Mouse (Mus musculus): ENCODE results near the gene Hoxa4. TPM values are rescaled to one million over a fixed set of nuclear protein-coding genes. Genes with fewer than 3 reads are reported as not detected.

The Hoxa4 gene
- polyA plus RNA-seq (2014; fragmentation: Illumina TruSeq; extraction: RNeasy Lipid Tissue Mini Kit (QIAGEN cat#74804); ENCODE audit: low read depth, low replicate concordance) = 2.3 TPM

GRCm38 (mm10) chr6:52190906-52191810 is at the start of gene Hoxa4:
Hoxa4 (minus strand) TSS chr6:52191753.

DNA sequence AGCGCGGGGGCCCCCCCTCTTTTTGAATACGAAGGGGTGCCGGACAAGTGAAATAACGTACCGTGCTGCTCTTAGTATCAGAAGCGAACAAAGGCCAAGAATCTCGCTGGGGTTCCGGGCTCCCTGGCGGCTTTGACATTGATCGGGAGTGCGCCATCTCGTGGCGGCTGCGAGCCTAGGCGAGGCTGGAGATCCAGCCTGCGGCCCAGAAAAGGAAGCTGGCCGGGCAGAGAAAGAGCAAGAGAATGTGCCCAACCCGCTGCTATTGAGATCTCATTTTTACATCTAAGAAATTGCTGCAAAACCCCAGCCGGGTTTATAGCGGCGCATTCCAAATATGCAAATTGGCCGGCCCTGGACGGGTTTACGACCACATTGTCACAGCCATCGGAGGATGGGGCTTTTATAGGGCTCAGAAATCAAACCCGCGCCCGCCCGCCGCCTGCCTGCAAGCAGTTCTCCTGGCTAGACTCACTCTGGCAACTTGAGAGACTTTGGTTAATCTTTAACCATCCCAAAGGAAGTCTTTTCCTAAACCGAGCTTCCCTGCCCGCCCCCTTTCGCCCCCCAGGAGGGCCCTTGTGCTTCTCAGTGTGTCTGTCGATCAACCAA is 48.9 kb upstream of the Hoxa4 start, which contains the start of gene Hoxa10:
Gene Hoxa10, minus strand, starts transcription at position 466 of the 612 bp plus-strand sequence.

DNA sequence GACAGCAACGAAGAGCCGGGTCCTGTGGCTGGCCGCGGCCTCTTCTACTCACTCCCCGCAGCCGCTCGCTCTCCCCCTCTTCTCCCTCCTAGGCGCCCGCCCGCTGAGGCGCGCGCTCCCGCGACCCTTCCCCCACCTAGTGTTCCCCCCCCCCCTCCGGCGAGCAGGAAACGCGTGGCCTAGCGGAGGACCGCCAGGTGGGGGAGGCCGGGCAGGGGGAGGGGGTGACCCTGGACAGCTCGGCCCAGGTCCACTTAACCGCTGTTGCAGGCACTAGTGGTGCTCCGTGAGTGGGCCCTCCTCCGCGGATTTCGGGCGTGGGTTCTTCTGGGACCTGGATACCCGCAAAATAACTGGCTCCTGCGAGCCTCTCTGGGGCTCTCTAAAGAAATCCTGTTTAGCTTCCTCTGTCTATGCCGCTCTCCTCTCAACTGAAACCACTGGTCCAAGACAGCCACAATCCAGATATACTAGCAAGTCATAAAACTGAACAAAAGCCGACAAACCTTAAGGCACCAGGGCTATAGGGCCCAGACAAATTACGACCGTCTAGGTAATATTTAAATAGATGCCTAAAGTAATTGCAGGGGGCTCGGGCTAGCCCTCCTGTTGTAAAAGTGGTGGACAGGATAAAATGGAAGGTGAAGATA is 39.1 kb upstream of the Hoxa4 start, which contains the start of gene Hoxa9:
Gene Hoxa9, minus strand, starts transcription at position 574 of the 650 bp plus-strand sequence.

GRCm38 (mm10) chr6:52221337-52221992 is 29.9 kb upstream of the Hoxa4 start, which contains the start of gene Hoxa7:
Hoxa7 (minus strand) TSS chr6:52221854.

GRCm38 (mm10) chr6:52213119-52213986 is 21.8 kb upstream of the Hoxa4 start, which contains the start of the genes Hoxa3 and Gm28308:
Hoxa3 (minus strand) TSS chr6:52213336.
Gm28308 (minus strand) TSS chr6:52213339.

GRCm38 (mm10) chr6:52208072-52208867 is 16.7 kb upstream of the Hoxa4 start, which contains the start of gene Hoxa6:
Hoxa6 (minus strand) TSS chr6:52208722.

DNA sequence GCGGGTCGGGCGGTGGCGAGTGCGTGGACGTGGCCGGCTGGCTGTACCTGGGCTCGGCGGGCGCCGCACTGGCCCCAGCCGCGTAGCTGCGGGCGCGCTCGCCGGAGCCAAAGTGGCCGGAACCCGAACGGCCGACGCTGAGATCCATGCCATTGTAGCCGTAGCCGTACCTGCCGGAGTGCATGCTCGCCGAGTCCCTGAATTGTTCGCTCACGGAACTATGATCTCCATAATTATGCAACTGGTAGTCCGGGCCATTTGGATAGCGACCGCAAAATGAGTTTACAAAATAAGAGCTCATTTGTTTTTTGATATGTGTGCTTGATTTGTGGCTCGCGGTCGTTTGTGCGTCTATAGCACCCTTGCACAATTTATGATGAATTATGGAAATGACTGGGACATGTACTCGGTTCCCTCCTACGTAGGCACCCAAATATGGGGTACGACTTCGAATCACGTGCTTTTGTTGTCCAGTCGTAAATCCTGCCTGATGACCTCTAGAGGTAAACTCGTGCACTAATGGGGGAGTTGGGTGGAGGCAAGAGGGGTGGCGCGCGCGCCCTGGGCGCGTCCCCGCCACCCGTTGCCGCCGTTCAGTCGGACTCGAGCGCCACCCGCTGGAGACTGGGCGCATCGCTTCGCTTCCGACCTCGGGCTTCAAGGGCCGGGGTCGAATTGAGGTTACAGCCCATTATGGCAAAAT is 12.6 kb upstream of the Hoxa4 start, which contains the start of gene Hoxa5:
Gene Hoxa5, minus strand, starts transcription at position 538 of the 703 bp plus-strand sequence.

DNA sequence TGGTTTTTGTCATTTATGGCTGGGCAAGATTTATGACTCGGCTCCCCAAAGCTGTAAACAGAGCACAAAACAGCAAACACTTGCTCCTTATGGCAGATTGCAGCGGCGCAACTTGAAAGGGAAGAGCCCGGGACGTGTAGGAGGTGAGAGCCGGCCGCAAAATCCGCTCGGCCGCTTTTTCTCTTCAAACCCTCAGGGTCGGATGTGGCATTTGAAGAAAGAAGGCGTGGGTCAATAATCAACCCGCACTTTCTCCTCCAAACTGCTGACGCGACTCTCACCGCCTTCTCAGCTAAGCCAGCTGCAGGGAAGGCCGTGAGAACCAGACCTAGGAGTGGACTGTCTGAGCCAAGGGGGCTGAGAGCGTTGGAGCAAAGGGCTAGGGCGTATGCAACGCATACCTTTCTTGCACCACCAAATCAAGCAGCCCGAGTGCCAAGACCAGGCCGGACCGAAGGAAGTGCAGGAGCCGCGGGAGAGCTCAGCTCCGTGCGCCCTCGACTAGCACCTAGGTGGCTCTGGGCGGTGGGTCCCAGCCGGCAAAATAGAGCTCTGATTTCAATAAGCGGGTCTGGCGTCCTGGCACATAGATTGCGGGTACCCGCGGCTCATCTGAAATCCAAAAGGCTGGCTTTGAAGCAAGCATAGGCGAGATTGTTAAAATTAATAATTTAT is 14.4 kb downstream of the Hoxa4 start, which contains the start of gene 5730596B20Rik:
Gene 5730596B20Rik, plus strand, starts transcription at position 438 of the 675 bp plus-strand sequence.

DNA sequence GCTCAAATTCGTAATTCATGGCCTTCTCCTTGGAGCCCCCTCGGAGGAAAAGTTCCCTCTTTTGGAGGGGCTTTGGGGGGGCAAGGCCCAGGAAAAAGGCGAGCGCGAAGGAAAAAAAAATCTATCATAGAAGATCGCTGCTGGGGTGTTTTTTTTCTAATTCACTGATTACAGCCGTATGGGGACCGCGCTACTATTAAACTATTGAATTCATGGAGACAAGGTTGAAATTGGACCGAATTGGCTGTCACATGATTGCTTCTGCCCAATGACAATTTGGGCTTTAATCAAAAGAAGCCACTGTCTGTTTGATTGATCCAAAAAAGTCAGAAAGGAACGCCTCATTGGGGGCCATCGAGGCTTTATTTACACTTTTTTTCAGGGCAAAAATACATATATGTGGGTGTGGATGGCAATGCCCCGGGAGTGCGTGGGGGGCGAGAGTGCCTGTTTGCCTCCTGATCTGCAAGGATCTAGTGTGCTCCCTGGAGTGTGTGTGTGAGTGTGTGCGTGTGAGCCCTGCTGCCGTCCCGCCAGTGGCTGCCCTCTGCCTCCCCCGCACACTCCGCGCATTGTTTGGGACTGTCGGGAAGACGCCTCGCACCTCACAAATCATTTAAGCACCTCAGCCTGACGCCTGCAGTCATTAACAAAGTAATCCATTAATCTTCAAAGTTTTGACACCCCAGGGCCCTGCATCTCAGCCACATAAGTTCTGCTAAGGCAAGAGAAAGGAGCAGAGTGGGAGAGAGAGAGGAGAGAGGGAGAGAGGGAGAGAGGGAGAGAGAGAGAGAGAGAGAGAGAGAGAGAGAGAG is 26.7 kb downstream of the Hoxa4 start, which contains the start of gene Hoxa2:
Gene Hoxa2, minus strand, starts transcription at position 206 of the 815 bp plus-strand sequence.

DNA sequence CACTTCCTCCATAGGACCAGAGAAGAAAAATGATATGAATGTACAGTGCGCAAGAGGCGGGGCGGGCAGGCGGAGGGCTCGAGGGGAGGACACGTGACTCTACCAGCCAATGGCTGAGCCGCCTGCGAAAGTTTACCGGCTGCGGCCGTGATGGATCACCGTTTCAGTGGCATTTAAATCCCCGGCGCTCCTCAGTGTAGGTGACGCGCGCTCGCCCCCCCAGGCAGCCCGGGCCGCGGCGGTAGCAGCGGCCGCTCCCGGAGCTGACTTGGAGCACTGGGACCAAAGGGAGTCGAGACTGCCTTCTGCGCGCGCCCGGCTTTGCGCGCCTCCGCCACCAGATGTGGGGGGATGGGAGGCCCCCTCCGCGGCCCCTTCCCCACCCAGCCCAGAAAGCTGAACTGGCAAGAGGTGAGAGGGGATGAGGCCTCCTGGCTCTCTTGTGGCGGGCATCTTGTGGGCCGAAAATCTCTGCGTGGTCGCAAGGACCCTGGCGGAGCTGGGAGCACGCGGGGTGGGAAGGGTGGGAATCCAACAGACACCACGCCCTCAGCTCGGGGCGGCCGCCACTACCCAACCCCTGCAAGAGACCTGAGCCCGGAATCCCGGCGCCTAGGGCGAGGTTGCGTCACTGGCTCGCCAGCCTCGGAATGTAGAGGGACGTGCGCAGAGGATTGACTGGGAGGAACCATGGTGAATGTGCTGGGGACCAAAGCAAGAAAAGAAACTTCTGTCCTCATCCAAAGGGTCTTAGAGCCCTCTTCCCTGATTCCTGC is 33.1 kb downstream of the Hoxa4 start, which contains the start of gene Hoxa1:
Gene Hoxa1, minus strand, starts transcription at position 42 of the 776 bp plus-strand sequence.

Other genes starting within 250 kb of the Hoxa4 start
- 76.1 TPM for gene Skap2, start 179.2 kb downstream of the Hoxa4 start, polyA plus RNA-seq (2014; fragmentation: Illumina TruSeq; extraction: RNeasy Lipid Tissue Mini Kit (QIAGEN cat#74804); ENCODE audit: low read depth, low replicate concordance)
- 1.6 TPM for gene Hoxa1, start 33.4 kb downstream of the Hoxa4 start, polyA plus RNA-seq (2014; fragmentation: Illumina TruSeq; extraction: RNeasy Lipid Tissue Mini Kit (QIAGEN cat#74804); ENCODE audit: low read depth, low replicate concordance)
- gene Hoxa2, start 26.9 kb downstream of the Hoxa4 start, polyA plus RNA-seq (2014; fragmentation: Illumina TruSeq; extraction: RNeasy Lipid Tissue Mini Kit (QIAGEN cat#74804); ENCODE audit: low read depth, low replicate concordance) = 1.6 TPM
- gene 5730596B20Rik, start 14.3 kb downstream of the Hoxa4 start, polyA plus RNA-seq (2014; fragmentation: Illumina TruSeq; extraction: RNeasy Lipid Tissue Mini Kit (QIAGEN cat#74804); ENCODE audit: low read depth, low replicate concordance) = 0.16 TPM
- 22.0 TPM for gene Hoxa5, start 12.8 kb upstream of the Hoxa4 start, polyA plus RNA-seq (2014; fragmentation: Illumina TruSeq; extraction: RNeasy Lipid Tissue Mini Kit (QIAGEN cat#74804); ENCODE audit: low read depth, low replicate concordance)
- gene Hoxa6, start 17.0 kb upstream of the Hoxa4 start, polyA plus RNA-seq (2014; fragmentation: Illumina TruSeq; extraction: RNeasy Lipid Tissue Mini Kit (QIAGEN cat#74804); ENCODE audit: low read depth, low replicate concordance) = not detected
- gene Hoxa3, start 21.6 kb upstream of the Hoxa4 start, polyA plus RNA-seq (2014; fragmentation: Illumina TruSeq; extraction: RNeasy Lipid Tissue Mini Kit (QIAGEN cat#74804); ENCODE audit: low read depth, low replicate concordance) = 8.8 TPM
- not detected for gene Gm28308, start 21.6 kb upstream of the Hoxa4 start, polyA plus RNA-seq (2014; fragmentation: Illumina TruSeq; extraction: RNeasy Lipid Tissue Mini Kit (QIAGEN cat#74804); ENCODE audit: low read depth, low replicate concordance)
- 26.5 TPM for gene Hoxa7, start 30.1 kb upstream of the Hoxa4 start, polyA plus RNA-seq (2014; fragmentation: Illumina TruSeq; extraction: RNeasy Lipid Tissue Mini Kit (QIAGEN cat#74804); ENCODE audit: low read depth, low replicate concordance)
- gene Hoxa9, start 39.3 kb upstream of the Hoxa4 start, polyA plus RNA-seq (2014; fragmentation: Illumina TruSeq; extraction: RNeasy Lipid Tissue Mini Kit (QIAGEN cat#74804); ENCODE audit: low read depth, low replicate concordance) = 58.5 TPM
- gene Hoxa10, start 49.1 kb upstream of the Hoxa4 start, polyA plus RNA-seq (2014; fragmentation: Illumina TruSeq; extraction: RNeasy Lipid Tissue Mini Kit (QIAGEN cat#74804); ENCODE audit: low read depth, low replicate concordance) = 76.9 TPM
- gene Hoxa11, start 54.1 kb upstream of the Hoxa4 start, polyA plus RNA-seq (2014; fragmentation: Illumina TruSeq; extraction: RNeasy Lipid Tissue Mini Kit (QIAGEN cat#74804); ENCODE audit: low read depth, low replicate concordance) = 2.5 TPM
- gene Hoxa13, start 69.1 kb upstream of the Hoxa4 start, polyA plus RNA-seq (2014; fragmentation: Illumina TruSeq; extraction: RNeasy Lipid Tissue Mini Kit (QIAGEN cat#74804); ENCODE audit: low read depth, low replicate concordance) = not detected
- not detected for gene Evx1, start 121.7 kb upstream of the Hoxa4 start, polyA plus RNA-seq (2014; fragmentation: Illumina TruSeq; extraction: RNeasy Lipid Tissue Mini Kit (QIAGEN cat#74804); ENCODE audit: low read depth, low replicate concordance)